Mouse (Mus musculus) kidney, embryonic 15.5 days (tissue): Measurements from ENCODE around the gene Vmn2r111. TPM values are rescaled to one million over a fixed set of nuclear protein-coding genes. Genes with fewer than 3 reads are reported as not detected.
"Not testable (repeated sequence)": the region's sequence is repeated elsewhere in the genome, so short reads cannot be mapped to it uniquely, and the experiment has no call there.

ENCODE experiments used
- ATAC-seq: fragments of 200-750 bp; cut with Nextera tagmentation; replicated peaks from 2 replicates; pipeline ENCODE4 v1.8.0; 2017; ENCODE audit warnings: moderate TSS enrichment; ENCODE audit not compliant: low FRiP score
- H3K27ac ChIP-seq: fragments of 300-500 bp; sonication (generic); 2 replicates; pipeline ENCODE4 v1.5.1; 2015; ENCODE audit warnings: mild to moderate bottlenecking, inconsistent platforms
- H3K27me3 ChIP-seq: fragments of 300-500 bp; sonication (generic); 2 replicates; pipeline ENCODE4 v1.6.1; 2015; ENCODE audit warnings: inconsistent platforms
- H3K36me3 ChIP-seq: fragments of 300-500 bp; sonication (generic); 2 replicates; pipeline ENCODE4 v1.6.1; 2015; ENCODE audit warnings: inconsistent platforms
- H3K4me1 ChIP-seq: fragments of 300-500 bp; sonication (generic); 2 replicates; pipeline ENCODE4 v1.6.1; 2015; ENCODE audit warnings: inconsistent platforms
- H3K4me2 ChIP-seq: fragments of 300-500 bp; sonication (generic); 2 replicates; pipeline ENCODE4 v1.6.1; 2015; ENCODE audit warnings: moderate library complexity, mild to moderate bottlenecking, inconsistent platforms
- H3K4me3 ChIP-seq: fragments of 300-500 bp; sonication (generic); replicated peaks from 2 replicates; pipeline ENCODE4 v1.5.1; 2015; ENCODE audit warnings: mild to moderate bottlenecking, inconsistent platforms
- H3K9ac ChIP-seq: fragments of 300-500 bp; sonication (generic); 2 replicates; pipeline ENCODE4 v1.6.1; 2015; ENCODE audit warnings: mild to moderate bottlenecking, inconsistent platforms
- H3K9me3 ChIP-seq: fragments of 300-500 bp; sonication (generic); replicated peaks from 2 replicates; pipeline ENCODE4 v1.6.1; 2016; ENCODE audit warnings: inconsistent platforms
- WGBS: fragments of 180-500 bp; shearing (Covaris S2); methylation state at CpG from one replicate; pipeline ENCODE4 v1.1.7; 2015; ENCODE audit warnings: mixed read lengths; 5-methylcytosine and 5-hydroxymethylcytosine counted together
- polyA plus RNA-seq: library from polyadenylated mRNA; unstranded; fragments of >200 nt; fragmentation: Nextera tagmentation; extraction: Ambion mirVana; gene quantifications from 2 replicates; pipeline ENCODE4 v1.2.1, GENCODE M21; 2015

Gene Vmn2r111
- not detected in 2 replicates for polyA plus RNA-seq

DNA sequence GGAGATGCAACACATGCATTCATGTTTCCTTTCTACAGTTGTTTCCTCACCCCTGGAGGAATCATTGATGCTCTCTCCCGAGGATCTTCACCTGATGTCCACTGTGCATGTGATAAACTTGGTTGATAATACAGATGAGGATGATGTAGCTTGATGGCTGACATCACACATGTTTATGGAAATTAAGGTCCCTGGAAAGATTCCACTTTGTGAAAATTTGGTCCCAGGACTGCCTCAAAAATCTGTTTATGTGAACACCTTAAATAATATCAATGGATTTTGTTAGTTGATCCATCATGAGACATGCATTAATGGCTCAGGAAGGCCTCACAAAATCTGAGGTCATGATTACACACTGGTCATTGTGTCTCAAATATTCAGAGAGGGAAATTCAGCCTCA lies at the start of gene Vmn2r111:
Gene Vmn2r111 (minus strand): TSS at position 101 of the 400 bp plus-strand sequence.
- H3K4me2 ChIP-seq, H3K9ac ChIP-seq, H3K4me1 ChIP-seq, H3K27ac ChIP-seq, ATAC-seq, H3K36me3 ChIP-seq, H3K9me3 ChIP-seq, H3K27me3 ChIP-seq, H3K4me3 ChIP-seq: not testable (repeated sequence)
- 63% methylated on average over 1 of the region's 1 CpGs for WGBS

DNA sequence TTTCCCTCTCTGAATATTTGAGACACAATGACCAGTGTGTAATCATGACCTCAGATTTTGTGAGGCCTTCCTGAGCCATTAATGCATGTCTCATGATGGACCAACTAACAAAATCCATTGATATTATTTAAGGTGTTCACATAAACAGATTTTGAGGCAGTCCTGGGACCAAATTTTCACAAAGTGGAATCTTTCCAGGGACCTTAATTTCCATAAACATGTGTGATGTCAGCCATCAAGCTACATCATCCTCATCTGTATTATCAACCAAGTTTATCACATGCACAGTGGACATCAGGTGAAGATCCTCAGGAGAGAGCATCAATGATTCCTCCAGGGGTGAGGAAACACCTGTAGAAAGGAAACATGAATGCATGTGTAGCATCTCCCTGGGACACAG lies 27.4 kb upstream of the Vmn2r111 start, which contains the start of gene Vmn2r112:
Gene Vmn2r112 (plus strand): TSS at position 301 of the 400 bp plus-strand sequence.
- H3K36me3 ChIP-seq, H3K27ac ChIP-seq, H3K4me1 ChIP-seq, ATAC-seq, H3K4me3 ChIP-seq, H3K27me3 ChIP-seq, H3K9me3 ChIP-seq, H3K9ac ChIP-seq, H3K4me2 ChIP-seq: not testable (repeated sequence)

DNA sequence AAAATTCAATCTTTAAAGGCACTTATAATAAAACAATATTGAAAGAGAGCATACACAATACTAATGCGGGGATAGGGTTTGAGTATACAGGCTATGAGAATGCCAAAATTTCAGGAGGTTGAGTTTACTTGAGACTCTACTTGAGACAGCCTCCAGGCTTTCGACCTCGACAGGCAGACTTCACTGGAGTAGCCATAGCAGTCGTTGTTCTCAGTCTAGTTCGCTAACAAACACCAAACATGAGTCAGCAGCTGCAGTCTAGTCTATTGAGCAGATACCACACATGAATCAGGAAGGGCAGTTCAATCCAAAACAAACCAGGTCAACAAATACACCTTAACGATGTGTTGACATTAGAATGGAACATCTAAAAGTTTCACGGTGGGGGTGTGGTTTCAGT lies 52.8 kb downstream of the Vmn2r111 start:
- H3K9ac ChIP-seq, H3K4me1 ChIP-seq, H3K27me3 ChIP-seq, H3K4me2 ChIP-seq, H3K27ac ChIP-seq, H3K4me3 ChIP-seq, H3K9me3 ChIP-seq, H3K36me3 ChIP-seq, ATAC-seq: not testable (repeated sequence)
- 85% methylated on average over 7 of the region's 7 CpGs for WGBS

DNA sequence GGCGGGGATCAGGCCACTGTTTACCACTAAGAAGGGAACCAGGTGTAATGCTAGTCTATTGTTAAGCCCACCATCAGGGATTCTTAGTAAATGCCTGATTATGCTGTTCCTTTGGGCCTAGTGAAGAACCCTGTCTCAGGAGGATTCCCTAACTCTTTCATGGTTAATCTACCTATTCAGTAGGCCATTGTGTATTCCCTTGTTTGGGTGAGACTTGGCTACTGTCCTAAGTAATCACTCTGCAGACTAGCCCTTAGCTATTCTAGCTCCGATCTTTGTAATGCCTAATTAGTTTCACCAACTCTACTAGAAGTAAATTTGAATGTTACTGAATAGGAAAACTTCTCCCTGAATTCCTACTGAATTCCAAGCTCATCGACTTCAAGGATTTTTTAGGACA lies 53.2 kb downstream of the Vmn2r111 start:
- not testable (repeated sequence) for H3K4me3 ChIP-seq, H3K9me3 ChIP-seq, ATAC-seq, H3K27me3 ChIP-seq, H3K9ac ChIP-seq, H3K27ac ChIP-seq, H3K4me2 ChIP-seq, H3K36me3 ChIP-seq, H3K4me1 ChIP-seq
- WGBS: 78% methylated on average over 3 of the region's 3 CpGs

DNA sequence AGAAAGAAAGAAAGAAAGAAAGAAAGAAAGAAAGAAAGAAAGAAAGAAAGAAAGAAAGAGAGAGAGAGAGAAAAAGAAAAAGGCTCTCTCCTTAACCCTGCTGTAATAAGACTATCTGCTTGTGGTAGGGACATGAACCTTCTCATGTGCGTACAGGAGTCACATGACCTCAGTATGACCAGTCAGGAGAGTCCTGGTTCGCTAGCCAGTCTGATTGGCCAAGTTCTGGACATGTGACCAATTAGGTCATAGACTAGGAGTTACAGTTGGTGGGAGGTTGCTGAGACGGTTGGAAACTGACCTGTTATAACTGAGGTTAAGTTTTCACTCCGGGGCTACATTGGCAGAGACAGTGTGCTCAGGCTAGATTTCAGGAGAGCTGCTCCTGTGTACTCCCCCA lies 76.2 kb downstream of the Vmn2r111 start:
- H3K27me3 ChIP-seq: no peaks in the 10 kb centered on the region
- no peak overlapping the region for H3K27ac ChIP-seq
- no peak overlapping the region for H3K4me2 ChIP-seq
- 83% methylated on average over 4 of the region's 4 CpGs for WGBS
- ATAC-seq: no peak
- H3K9me3 ChIP-seq: 0 out of 2 replicates have a peak, but pooled peaks cover 2% of the 10 kb centered on the region
- no peak overlapping the region for H3K4me3 ChIP-seq
- H3K4me1 ChIP-seq: no peaks in the 10 kb centered on the region
- H3K36me3 ChIP-seq: no peaks in the 10 kb centered on the region
- no peak overlapping the region for H3K9ac ChIP-seq

Other genes starting within 250 kb of the Vmn2r111 start
- gene Zfp944, start 212.1 kb downstream of the Vmn2r111 start, polyA plus RNA-seq: 13.2 and 13.6 TPM in 2 replicates
- 7.9 and 8.8 TPM in 2 replicates for gene Zfp758, start 212.0 kb downstream of the Vmn2r111 start, polyA plus RNA-seq
- gene Zfp946, start 149.3 kb downstream of the Vmn2r111 start, polyA plus RNA-seq: 15.1 and 16.2 TPM in 2 replicates
- gene Vmn2r112, start 27.5 kb upstream of the Vmn2r111 start, polyA plus RNA-seq: not detected in 2 replicates